Mouse (Mus musculus) ovary, postnatal 36 days (tissue): Measurements from ENCODE around the gene Fam219b.

Experiments used
- DNase-seq: peaks from one replicate; pipeline ENCODE4 v3.0.0; 2022; ENCODE audit warnings: low spot score, mixed read lengths

The Fam219b gene

GRCm38 (mm10) chr9:57537044-57537727, at the start of gene Fam219b:
Gene Fam219b, plus strand, starts transcription at chr9:57537528.
- DNase-seq = peak; percentile 88

GRCm38 (mm10) chr9:57487807-57488206, 49.5 kb upstream of the Fam219b start:
- DNase-seq = no peak

- no peak for DNase-seq
Observed at GRCm38 (mm10) chr9:57493532-57493931, 43.8 kb upstream of the Fam219b start.

- DNase-seq = no peak
Observed at GRCm38 (mm10) chr9:57494970-57495369, 42.4 kb upstream of the Fam219b start.

GRCm38 (mm10) chr9:57497236-57497635, 40.1 kb upstream of the Fam219b start:
- DNase-seq = no peak

- no peak for DNase-seq
Observed at GRCm38 (mm10) chr9:57498536-57498935, 38.8 kb upstream of the Fam219b start.

GRCm38 (mm10) chr9:57501452-57501851, 35.9 kb upstream of the Fam219b start:
- DNase-seq = no peak

- peak; percentile 9 for DNase-seq
Observed at GRCm38 (mm10) chr9:57501861-57502260, 35.5 kb upstream of the Fam219b start.

GRCm38 (mm10) chr9:57502911-57503621, 34.3 kb upstream of the Fam219b start:
- DNase-seq = peak; percentile 40

- peak; percentile 74 for DNase-seq
Observed at GRCm38 (mm10) chr9:57503622-57504380, 33.5 kb upstream of the Fam219b start, which contains the start of gene Rpp25. Gene Rpp25, plus strand, starts transcription at chr9:57504026.

- DNase-seq = peak; percentile 67
Observed at GRCm38 (mm10) chr9:57504381-57504700, 33.0 kb upstream of the Fam219b start.

- no peak for DNase-seq
Observed at GRCm38 (mm10) chr9:57504891-57505290, 32.4 kb upstream of the Fam219b start.

GRCm38 (mm10) chr9:57505700-57506099, 31.6 kb upstream of the Fam219b start:
- DNase-seq = peak; percentile 77

GRCm38 (mm10) chr9:57510577-57510976, 26.8 kb upstream of the Fam219b start:
- no peak for DNase-seq

GRCm38 (mm10) chr9:57517113-57517512, 20.2 kb upstream of the Fam219b start:
- peak; percentile 32 for DNase-seq

- DNase-seq = no peak
Observed at GRCm38 (mm10) chr9:57520375-57521055, 16.8 kb upstream of the Fam219b start.

- DNase-seq = peak; percentile 93
Observed at GRCm38 (mm10) chr9:57521056-57521911, 16.0 kb upstream of the Fam219b start, which contains the start of gene Cox5a. Gene Cox5a, plus strand, starts transcription at chr9:57521274.

- DNase-seq = no peak
Observed at GRCm38 (mm10) chr9:57522114-57522860, 15.0 kb upstream of the Fam219b start.

- DNase-seq = no peak
Observed at GRCm38 (mm10) chr9:57522861-57523246, 14.5 kb upstream of the Fam219b start.

GRCm38 (mm10) chr9:57523754-57524153, 13.6 kb upstream of the Fam219b start:
- no peak for DNase-seq
